Mouse (Mus musculus) B cell, adult 62 days (primary cell): ENCODE results near the gene Gm8882. TPM values are rescaled to one million over a fixed set of nuclear protein-coding genes. Genes with fewer than 3 reads are reported as not detected.

ENCODE experiments used
- total RNA-seq: library from RNA; stranded (reverse); gene quantifications from 4 replicates; pipeline ENCODE4 v1.2.4, GENCODE M21; 2023

Gm8882 gene
- not detected in 4 replicates for total RNA-seq

GRCm38 (mm10) chr6:132364034-132364433, at the start of gene Gm8882:
Gene Gm8882, minus strand, starts transcription at chr6:132364134.

GRCm38 (mm10) chr6:132314657-132315056, 49.3 kb downstream of the Gm8882 start, which contains the start of gene Prpmp5:
Gene Prpmp5, minus strand, starts transcription at chr6:132314757.

Other genes with a start within 250 kb of the Gm8882 start
- not detected in 4 replicates for gene Prb1, start 153.6 kb downstream of the Gm8882 start, total RNA-seq
- not detected in 4 replicates for gene Prpmp5, start 49.4 kb downstream of the Gm8882 start, total RNA-seq
- not detected in 4 replicates for gene Prh1, start 205.7 kb upstream of the Gm8882 start, total RNA-seq
- not detected in 4 replicates for gene Prp2, start 231.8 kb upstream of the Gm8882 start, total RNA-seq